Mouse (Mus musculus): ENCODE results near the gene Espnl.
A peak's percentile ranks its signal among the peaks of the same experiment; 100 is the strongest.

The Espnl gene

GRCm38 (mm10) chr1:91317656-91318055 is 4.2 kb upstream of the Espnl start:
- DNase-seq (ENCODE audit: low read depth, low spot score): no peak

GRCm38 (mm10) chr1:91324646-91325045 is 2.8 kb downstream of the Espnl start:
- DNase-seq (ENCODE audit: low read depth, low spot score): no peak

- DNase-seq (ENCODE audit: low read depth, low spot score): no peak
Observed at GRCm38 (mm10) chr1:91325488-91326042, 3.7 kb downstream of the Espnl start.

- peak; percentile 76 for DNase-seq (ENCODE audit: low read depth, low spot score)
Observed at GRCm38 (mm10) chr1:91332102-91332501, 10.2 kb downstream of the Espnl start.

GRCm38 (mm10) chr1:91333582-91333981 is 11.7 kb downstream of the Espnl start:
- no peak for DNase-seq (ENCODE audit: low read depth, low spot score)

- DNase-seq (ENCODE audit: low read depth, low spot score): no peak
Observed at GRCm38 (mm10) chr1:91337355-91337754, 15.5 kb downstream of the Espnl start.

GRCm38 (mm10) chr1:91344001-91344400 is 22.1 kb downstream of the Espnl start:
- no peak for DNase-seq (ENCODE audit: low read depth, low spot score)

GRCm38 (mm10) chr1:91344921-91345685 is 23.2 kb downstream of the Espnl start:
- peak; percentile 36 for DNase-seq (ENCODE audit: low read depth, low spot score)

- DNase-seq (ENCODE audit: low read depth, low spot score): peak; percentile 77
Observed at GRCm38 (mm10) chr1:91346892-91347291, 25.0 kb downstream of the Espnl start.

- no peak for DNase-seq (ENCODE audit: low read depth, low spot score)
Observed at GRCm38 (mm10) chr1:91350841-91351240, 29.0 kb downstream of the Espnl start, which contains the start of gene Klhl30. TSS of gene Klhl30 (plus strand) at chr1:91351016.

- DNase-seq (ENCODE audit: low read depth, low spot score): no peak
Observed at GRCm38 (mm10) chr1:91351249-91351648, 29.4 kb downstream of the Espnl start.

- peak; percentile 82 for DNase-seq (ENCODE audit: low read depth, low spot score)
Observed at GRCm38 (mm10) chr1:91352277-91352676, 30.4 kb downstream of the Espnl start.

- no peak for DNase-seq (ENCODE audit: low read depth, low spot score)
Observed at GRCm38 (mm10) chr1:91356105-91356504, 34.2 kb downstream of the Espnl start.

- DNase-seq (ENCODE audit: low read depth, low spot score): no peak
Observed at GRCm38 (mm10) chr1:91362113-91362512, 40.2 kb downstream of the Espnl start.

- DNase-seq (ENCODE audit: low read depth, low spot score): no peak
Observed at GRCm38 (mm10) chr1:91364822-91365644, 43.2 kb downstream of the Espnl start.

- no peak for DNase-seq (ENCODE audit: low read depth, low spot score)
Observed at GRCm38 (mm10) chr1:91365816-91366214, 43.9 kb downstream of the Espnl start.

GRCm38 (mm10) chr1:91366215-91367108 is 44.6 kb downstream of the Espnl start, which contains the start of gene Erfe:
TSS of gene Erfe (plus strand) at chr1:91366430.
- DNase-seq (ENCODE audit: low read depth, low spot score): peak; percentile 16

- DNase-seq (ENCODE audit: low read depth, low spot score): no peak
Observed at GRCm38 (mm10) chr1:91367295-91367694, 45.4 kb downstream of the Espnl start.

- DNase-seq (ENCODE audit: low read depth, low spot score): no peak
Observed at GRCm38 (mm10) chr1:91369408-91369807, 47.5 kb downstream of the Espnl start.

- DNase-seq (ENCODE audit: low read depth, low spot score): no peak
Observed at GRCm38 (mm10) chr1:91370055-91370454, 48.2 kb downstream of the Espnl start.

GRCm38 (mm10) chr1:91373414-91373835 is 51.5 kb downstream of the Espnl start:
- no peak for DNase-seq (ENCODE audit: low read depth, low spot score)

Measured in brain, adult 2 months (tissue).